Mouse (Mus musculus) adrenal gland, adult 2 months (tissue): ENCODE data around the gene Pcna. TPM values are rescaled to one million over a fixed set of nuclear protein-coding genes. Genes with fewer than 3 reads are reported as not detected.
A peak's percentile ranks its signal among the peaks of the same experiment; 100 is the strongest.
"Not testable (repeated sequence)": the region's sequence is repeated elsewhere in the genome, so short reads cannot be mapped to it uniquely, and the experiment has no call there.

Experiments
- DNase-seq: peaks from one replicate; pipeline ENCODE4 v3.0.0; 2021
- long read RNA-seq: library from polyadenylated mRNA; stranded (forward); transcript quantifications from one replicate; pipeline ENCODE4 v2.0.0, GENCODE M21; 2021
- polyA plus RNA-seq: library from polyadenylated mRNA; depleted of rRNA; stranded (reverse); fragments of >200 nt; gene quantifications from 2 replicates; pipeline ENCODE4 v1.2.3, GENCODE M21; 2012; rRNA removed
- total RNA-seq, 2 experiments: library from RNA; stranded (reverse); gene quantifications; 2 replicates each; pipeline ENCODE4 v1.2.3; 2021

The Pcna gene
- total RNA-seq: 10 to 100 TPM; 64.7 to 83.4 TPM
- polyA plus RNA-seq: 45.6 and 62.0 TPM in 2 replicates
- long read RNA-seq, transcript Pcna-201 (6 exons, 1,518 nt): major isoform, 28 of 32 reads
- long read RNA-seq, partial matches to known transcripts: 4 of 32 reads
- long read RNA-seq, other reads (novel, unspliced or antisense): 0 of 32 reads

DNA sequence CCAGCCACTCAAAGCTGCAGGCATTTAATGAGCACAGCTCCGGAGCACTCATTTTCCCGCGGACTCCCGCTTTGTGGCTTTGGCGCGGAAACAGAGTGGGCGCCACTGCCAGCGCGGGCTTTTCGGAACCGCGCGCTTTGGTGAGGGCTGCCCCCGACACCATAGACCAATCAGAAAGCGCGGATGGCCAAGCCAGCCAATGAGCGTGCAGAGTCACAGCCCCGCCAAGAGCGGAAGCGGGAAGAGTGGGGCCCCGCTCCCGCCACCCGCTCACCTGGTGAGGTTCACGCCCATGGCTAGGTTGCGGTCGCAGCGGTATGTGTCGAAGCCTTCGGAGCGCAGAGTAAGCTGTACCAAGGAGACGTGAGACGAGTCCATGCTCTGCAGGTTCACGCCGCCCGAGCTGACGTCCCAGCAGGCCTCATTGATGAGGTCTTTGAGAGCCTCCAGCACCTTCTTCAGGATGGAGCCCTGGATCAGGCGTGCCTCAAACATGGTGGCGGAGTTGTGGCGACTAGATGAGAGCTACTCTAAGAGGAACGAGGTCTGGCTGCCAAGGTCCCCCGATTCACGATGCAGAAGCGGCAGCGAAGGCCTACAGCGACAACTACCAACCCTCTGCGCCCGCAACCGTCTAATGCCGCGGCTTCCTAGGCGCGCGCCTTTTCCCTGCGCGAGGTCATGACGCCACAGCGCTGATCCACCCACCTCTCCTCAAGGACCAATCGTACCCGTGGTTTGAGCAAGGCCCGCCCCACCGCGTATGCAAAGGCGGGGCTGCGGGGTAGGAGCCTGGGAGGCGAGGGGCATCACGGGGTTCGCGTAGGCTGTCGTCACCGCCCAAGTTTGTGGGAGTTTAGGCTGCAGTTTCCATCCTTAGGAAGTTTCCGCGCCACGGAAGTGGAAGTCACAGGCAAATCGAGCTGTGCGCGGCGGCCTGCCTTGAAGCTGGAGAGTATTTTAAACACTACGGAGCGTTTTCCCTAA lies at the start of gene Pcna:
TSS of gene Pcna (minus strand) at position 773 of the 987 bp plus-strand sequence.
- peak; percentile 98 for DNase-seq

DNA sequence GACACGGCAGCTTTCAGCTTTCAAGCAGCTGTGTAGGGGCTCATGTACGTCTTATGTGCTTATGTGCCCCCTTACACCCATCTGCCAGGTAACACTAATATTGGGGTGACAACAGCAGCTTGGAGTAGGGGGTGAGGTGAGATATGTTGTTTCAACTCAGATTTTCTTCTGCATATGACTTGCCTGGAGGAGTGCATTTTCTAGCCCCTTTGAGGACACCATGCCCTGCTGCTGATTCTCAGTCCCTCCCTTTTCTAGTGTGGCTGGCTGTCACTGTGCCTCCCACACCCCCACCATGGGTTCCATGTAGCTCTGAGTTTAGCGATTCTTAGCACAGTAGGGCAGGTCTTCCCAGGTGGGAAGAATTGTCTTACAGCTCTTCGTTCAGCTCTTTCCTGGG lies 48.3 kb upstream of the Pcna start:
- no peak for DNase-seq

DNA sequence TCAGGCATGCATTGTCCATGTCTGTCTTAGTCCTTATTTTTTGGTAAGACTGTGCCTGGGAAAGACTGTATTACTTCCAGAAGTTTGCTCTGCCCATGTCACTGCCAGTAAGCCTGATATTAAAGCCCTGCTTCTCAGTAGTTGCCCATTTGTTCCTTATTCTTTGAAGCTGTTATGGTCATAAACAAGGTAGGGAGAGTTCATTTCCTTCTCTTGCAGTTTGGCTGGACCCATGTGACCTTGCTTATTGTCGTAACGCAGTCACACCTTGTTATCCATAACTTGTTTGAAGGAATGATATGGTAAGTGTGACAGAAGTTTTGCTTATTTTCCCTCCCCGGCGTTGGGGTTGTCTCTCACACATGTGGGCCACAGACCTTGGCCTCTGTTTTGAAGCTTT lies 45.1 kb upstream of the Pcna start:
- no peak for DNase-seq

DNA sequence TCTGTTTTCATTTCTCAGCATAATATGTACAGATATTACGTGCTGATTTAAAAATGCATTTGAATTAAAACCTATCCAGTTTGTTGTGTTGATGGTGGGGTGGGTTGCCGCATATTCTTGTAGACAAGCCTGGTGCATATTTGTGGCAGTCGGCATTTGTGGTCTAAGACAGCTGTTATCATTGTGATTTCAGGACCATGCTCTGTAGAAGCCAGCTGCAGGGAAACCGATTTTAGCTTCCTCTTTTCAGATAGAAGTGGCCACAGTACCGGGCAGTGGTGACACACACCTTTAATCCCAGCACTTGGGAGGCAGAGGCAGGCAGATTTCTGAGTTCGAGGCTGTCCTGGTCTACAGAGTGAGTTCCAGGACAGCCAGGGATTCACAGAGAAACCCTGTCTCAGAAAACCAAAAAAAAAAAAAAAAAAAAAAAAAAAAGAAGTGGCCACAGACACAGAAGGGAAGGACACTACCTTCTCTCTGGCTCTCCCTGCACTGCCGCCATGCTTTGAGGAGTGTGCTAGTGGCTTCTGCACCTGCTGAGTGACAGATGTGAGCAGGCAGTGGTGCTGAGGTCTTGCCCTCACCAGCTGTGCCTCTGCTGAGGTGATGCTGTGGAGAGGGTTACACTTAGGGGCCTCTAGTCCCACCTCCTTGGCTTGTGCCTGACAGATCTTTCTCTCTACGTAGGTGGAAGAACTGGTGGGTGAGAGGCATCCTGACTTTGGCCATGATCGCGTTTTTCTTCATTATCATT lies 40.8 kb upstream of the Pcna start:
- no peak for DNase-seq

DNA sequence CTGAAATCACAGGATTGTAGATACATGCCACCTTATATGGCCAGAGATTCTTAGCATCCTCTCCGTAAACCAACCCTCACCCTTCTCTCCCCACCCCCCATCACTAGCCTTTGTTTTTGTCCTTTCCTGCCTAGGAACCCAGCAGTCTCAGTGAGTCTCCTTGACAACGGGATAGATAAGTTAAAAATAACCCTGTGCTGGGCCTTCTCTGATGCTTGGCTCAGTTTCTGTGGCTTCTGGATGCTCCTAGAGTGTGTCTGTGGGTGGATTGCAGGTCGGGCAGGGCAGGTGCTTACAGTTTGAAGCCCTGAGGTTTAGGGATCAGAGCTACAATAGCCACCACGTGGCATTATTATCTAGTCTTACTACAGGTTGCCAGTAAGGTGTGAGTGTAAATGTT lies 39.0 kb upstream of the Pcna start:
- DNase-seq: peak; percentile 45

DNA sequence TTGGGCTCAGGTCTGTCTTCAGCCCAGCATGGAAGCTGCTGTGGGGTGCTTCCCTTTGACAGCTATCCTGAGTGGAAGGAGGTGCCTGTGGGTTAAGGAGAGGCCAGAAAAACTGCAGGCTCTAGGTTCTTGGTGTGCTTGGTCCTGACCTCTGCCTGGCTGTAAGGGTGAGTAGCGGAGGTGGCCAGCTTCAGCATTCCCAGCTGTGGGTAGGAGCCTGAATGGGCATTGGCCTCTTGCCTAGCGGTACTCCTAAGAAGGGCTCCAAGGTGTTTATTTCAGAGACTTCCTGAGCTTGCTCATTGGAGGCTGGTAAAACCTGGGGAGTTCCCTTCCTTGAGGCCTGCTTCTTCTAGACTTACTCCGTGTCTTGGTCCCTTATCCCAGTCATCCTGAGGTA lies 38.2 kb upstream of the Pcna start:
- no peak for DNase-seq

DNA sequence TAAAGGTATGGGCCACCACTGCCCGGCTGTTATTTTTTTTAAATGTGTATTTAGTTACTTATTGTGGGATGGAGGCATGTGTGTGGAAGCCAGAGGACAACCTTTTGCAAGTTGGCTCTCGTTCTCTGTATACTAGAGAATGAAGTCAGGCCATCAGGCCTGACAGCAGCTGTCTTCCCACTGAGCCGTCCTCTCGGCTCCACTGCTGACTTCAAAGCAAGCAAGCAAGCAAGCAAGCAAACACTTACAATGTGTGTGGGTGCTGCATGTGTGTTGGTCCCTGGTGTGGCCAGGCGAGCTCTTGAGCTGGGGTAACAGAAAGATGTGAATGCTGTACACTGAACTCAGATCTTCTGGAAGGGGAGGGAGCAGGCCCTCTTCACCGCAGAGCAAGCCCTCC lies 37.7 kb upstream of the Pcna start:
- no peak for DNase-seq

DNA sequence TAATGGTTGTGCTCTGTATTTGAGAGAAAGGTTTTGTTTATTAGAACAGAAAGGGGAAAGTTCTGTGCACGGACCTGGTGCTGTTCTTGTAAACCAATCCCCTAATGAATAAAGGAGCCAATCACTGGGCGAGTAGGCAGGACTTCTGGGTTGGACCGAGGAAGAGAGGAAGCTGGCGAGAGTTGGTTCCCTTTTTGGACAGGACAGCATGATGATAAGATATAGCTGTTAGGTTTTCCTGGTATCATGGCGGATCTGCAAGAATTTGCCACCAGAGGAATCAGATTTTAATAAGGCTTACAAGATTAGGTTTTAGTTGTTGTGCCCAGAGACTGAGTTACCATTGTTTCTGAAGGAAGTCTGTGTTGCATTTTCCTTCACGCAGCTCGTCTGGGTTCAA lies 36.1 kb upstream of the Pcna start:
- not testable (repeated sequence) for DNase-seq

DNA sequence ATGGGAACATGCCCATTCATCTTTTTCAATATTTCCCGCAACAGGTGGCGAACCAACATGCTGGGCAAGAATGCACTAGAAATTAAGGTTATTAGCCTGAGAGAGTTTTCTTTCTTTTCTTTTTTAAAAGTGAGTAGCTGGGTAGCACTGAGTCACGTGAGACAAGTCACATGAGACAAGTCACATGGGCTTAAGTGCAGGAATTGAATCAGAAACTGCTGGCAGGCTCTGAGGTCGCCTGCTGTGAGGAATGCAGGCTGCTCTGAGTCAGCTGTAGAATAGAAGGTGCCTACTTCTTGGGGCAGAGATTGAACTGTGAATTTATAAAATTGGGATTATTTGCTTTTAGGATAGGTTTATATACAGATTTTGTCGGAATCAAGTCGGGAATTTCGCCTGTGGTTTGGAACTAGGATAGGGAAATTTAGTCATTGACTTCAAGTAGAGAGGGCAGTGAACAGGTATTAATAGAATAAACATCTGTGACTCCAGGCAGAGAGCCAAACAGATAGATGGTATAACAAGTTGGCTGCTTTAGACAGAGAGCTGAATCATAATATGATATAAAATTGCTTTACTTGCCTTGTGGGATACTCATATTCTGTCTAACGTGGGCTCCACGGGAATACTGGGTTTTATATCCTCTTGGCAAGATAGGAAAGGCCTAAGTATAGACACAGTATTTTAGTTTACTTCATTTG lies 33.4 kb upstream of the Pcna start:
- DNase-seq: peak; percentile 46

DNA sequence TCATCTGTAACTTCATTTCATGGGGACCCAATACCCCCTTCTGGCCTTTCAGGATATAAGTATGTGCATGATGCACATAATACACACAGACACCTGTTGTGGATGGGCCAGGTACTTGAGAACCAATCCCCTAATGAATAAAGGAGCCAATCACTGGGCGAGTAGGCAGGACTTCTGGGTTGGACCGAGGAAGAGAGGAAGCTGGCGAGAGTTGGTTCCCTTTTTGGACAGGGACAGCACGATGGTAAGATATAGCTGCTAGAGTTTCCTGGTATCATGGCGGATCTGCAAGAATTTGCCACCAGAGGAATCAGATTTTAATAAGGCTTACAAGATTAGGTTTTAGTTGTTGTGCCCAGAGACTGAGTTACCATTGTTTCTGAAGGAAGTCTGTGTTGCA lies 32.6 kb upstream of the Pcna start:
- not testable (repeated sequence) for DNase-seq

DNA sequence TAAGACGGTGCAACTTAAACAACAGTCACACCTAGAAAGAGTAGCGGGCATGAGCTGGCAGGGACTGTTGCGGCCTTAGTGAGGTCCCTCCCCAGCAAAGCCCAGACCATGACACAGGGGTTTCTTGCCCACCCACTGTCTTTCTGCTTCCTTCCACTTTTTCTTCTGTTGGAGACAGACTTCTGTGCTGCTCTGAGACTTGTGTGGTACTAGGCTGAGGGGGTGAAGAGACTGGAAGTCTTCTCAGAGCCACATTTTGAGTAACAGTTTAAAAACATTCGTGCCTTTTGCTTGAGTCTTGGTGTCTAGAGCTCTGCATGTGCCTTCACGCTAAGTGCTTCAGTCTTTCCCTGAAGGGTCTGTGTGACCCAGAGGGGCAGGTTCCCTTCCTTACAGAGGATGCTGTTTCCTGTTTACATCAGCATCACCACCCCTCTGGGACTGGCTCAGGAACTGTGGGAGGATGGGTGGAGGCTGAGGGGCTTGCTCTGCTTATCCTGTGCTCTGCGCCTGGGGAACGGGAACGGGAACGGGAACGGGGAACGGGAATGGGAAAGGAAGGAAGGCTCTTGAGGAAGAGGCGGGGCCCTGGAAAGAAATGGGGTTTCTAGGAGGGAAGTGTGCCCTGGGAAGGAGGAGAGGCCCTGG lies 31.5 kb upstream of the Pcna start:
- DNase-seq: peak; percentile 61

DNA sequence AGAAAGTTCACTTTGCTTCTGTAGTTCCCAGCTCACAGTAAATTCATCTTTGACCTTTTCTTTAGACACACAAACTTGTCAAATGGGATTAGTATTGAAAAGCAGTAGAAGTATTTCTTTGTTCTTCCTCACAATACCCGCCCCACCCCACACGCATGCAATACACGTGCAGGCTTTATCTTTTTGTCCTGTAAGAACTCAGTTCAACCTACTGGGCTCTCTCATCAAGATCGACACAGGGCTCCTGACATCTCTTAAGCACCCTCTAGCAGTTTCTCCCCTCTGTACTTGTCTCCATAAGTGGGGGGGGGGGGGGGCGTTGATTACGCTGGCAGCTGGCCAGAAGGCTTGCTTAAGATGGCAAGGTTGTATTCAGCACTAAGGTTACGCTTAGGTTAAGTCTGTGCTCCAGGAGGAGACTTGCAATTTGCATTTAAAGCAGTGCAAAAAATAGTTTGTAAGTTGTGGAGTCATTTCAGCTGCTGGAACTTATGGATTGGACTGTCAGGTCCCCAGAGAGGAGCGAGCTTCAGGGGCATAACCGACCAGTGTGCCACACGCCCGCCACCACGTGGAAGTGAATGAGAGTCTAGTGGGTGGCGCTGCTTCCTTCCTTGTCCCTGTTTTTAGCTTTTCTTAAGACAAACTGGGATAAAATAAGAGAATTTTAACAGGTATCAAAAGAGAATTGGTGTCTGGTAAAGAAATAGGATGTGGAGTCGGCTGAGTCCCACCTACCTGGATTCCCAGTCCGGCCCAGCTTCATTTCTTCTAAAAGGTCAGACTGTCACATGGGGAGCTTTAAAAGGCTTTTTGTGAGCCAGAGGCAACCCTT lies 30.3 kb upstream of the Pcna start:
- DNase-seq: no peak

DNA sequence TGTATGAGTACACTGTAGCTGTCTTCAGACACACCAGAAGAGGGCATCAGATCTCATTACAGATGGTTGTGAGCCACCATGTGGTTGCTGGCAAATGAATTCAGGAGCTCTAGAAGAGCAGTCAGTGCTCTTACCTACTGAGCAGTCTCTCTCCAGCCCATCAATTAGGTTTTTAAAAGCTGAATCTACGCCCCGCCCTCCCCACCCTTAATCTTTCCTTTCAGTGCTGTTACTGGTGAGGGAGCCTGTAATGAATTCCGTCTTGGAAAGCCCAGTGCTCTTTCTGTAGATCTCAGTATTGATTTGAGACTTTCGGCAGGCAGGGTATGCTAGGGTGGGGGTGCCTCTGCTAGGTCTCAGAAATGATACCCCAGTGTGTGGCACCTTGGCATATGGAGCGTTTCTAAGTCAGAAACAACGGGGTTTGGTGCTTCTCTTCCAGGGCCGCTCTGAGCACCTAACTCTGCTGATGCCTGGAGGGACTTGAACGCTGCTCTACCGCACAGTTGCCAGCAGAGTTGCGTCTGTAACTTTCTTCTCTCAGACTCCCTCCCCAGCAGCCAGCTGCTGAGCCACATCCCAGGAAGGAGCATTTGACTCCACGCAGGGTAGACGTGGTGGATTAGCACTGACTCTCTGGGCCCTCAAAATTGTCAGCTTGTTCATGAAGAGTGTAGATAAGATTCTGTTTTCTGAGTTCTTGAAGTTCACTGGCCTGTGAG lies 29.5 kb upstream of the Pcna start:
- DNase-seq: no peak

DNA sequence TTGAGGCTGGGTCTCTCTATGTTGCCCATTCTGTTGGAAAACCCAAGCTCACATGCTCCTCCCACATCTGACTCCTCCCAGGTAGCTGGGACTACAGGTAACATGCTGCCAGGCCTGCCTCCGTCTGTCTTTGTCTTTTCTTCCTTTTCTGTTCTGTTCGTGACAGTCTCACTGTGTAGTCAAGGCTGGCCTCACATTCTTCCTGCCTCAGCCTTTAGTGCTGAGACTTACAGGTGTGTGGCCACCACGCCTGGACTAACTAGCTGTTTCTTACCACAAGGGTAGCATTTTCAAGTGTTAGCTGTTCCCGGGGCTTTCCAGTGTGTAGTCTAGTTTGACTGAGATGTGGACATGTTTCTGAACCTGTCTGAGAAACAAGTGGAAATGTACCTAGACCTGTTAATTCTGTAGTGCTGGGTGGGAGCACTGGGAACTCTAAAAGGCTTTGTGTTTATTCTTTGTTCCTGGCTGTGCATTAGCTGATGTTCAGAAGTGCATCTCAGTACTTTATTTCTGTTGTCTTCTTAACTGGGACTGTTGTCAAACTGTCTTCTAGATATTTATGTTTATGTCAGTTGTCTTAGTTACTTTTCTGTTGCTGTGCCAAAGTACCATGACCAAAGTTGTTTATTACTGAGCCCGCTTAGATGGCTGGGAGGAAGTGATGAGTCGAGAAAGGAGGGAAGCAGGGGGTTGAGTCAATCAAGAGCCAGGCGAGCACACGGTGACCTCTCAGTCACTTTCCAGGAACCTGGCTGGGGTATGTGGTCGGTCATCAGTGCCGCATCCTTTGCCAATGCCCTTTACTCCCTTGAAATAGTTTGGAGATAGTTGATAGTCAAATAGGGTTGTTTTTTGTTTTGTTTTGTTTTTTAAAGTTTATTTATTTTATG lies 28.7 kb upstream of the Pcna start:
- no peak for DNase-seq

DNA sequence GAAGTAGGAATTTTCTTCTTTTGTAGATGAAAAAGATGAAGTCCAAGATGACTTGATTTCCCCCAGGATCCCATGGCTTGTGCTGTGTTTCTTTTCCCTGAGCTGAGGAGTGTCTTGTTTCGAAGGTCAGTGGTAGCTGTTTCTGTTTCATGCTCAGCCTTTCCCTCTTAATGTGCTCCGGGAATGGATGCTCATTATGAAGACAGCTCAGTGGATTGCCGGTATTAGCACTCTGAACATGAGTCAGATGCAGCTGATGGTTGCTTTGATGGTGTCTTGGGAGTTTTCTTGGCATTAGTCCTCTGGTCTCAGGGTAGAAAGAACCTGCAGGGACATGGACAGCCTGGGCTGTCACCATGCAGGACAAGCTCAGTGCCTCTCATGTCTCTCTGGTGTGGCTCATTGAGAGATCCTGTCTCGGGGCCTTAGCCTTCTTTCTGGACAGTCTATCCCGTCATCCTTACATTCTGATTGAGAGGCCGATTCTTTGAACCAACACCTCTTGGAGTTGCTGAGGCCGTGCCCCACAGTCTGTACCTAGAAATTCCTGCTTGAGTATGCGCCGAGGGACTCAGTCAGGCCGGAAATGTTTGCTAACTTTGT lies 27.5 kb upstream of the Pcna start:
- no peak for DNase-seq

DNA sequence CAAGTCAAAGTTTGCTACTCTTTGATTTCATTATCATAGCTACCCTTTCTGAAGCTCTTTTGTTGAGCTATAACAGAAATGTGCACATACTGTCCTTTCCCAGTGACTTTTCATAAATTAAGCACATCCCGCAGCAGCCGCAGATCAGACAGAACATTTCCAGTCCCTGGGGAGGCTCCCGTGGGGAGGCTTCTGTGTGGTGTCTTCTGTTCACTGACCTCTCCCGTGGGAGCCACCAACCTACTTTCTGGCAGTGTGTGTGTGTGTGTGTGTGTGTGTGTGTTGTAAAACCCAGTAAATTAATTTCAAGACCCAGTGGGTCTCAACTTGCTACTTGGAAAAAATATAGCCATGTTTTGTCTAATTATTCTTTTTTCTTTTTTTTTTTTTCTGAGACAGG lies 26.9 kb upstream of the Pcna start:
- no peak for DNase-seq

DNA sequence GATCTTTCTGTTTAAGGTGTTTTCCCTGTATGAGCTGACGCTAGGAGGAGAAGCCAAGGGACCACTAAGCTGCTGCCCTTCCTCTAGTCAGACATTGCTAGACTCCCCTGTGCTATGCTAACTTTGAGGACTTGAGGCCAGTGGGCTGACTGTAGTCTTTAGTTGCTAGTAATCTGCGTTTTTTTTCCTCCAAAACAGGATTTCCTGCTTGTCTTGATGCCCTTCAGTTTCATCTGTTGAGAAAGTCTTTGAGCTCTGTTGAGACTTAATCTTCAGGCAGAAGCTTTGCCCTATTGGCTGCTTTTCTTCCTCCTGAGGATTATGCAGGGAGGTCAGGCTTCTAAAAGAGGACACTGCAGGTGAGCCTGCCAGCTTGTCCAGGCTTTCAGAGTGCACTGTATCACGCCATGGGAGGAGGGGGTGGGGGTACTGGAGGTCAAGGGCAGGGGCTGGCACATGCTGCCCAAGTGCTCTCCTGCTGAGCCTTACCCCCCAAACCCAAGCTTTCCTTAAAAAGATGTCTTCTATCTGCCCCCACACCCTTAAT lies 26.3 kb upstream of the Pcna start:
- no peak for DNase-seq

DNA sequence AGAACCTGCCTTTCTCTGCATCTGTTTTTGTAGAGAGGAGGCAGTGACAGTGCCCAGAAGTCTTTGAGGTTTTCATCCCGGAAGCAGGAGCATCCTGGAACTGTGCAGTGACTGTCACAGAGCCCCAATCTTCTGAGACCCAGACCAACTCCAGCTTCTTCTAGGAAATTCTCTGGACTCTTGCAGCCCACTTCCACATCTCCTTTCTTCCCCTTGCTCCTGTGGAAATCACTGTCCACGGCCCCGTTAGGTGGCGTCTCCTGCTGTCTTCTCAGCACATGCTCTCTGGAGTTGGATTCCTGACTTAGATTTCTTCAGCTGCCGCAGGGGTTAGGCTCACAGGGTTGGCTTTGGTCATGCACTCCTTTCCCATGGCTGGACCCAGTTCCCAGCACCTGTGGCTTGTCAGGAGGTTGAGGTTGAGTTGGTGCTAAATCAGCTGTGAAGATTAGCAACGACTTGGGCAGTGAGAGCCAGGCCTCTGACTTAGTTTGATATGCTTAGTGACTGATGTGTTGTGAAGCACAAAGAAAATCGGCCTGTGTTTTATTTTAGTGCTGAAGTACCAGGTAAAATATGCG lies 25.2 kb upstream of the Pcna start:
- DNase-seq: no peak
